In genomic region chr6:73376291-73376690, GRCm38 (mm10) we compare ENCODE assay signal across 18 mouse cellular contexts.
DNase-seq lines count a peak whose midpoint lies in the region; ATAC-seq and TF ChIP-seq lines count a peak whose summit lies in the region.
"Had no signal": no experiment of that assay in that cellular context is flagged by ENCODE, and none has a peak within 500 bp of the region (broad histone marks: within the 10 kb centered on the region; RNA-seq: fewer than 3 reads in every experiment).

No protein-coding gene starts in this region.

- no peaks in the 10 kb centered on the region for H3K9me3 ChIP-seq in liver, embryonic 14.5 days (ENCODE audit: control insufficient read depth, low read length)
- H3K9me3 ChIP-seq in ES-Bruce4 (replicated peaks; ENCODE audit: control insufficient read depth, insufficient read depth, low read length, poor library complexity, severe bottlenecking), result no peaks in the 10 kb centered on the region
- H3K9me3 ChIP-seq: lung, embryonic 15.5 days had no signal

- no peaks in the 10 kb centered on the region for H3K36me3 ChIP-seq in liver, embryonic 14.5 days (replicated peaks; ENCODE audit: control insufficient read depth, insufficient read depth, low read depth)
- no peaks in the 10 kb centered on the region for H3K36me3 ChIP-seq in ES-Bruce4 (ENCODE audit: control insufficient read depth, insufficient read depth, low read length, poor library complexity, severe bottlenecking)
- H3K36me3 ChIP-seq: embryonic facial prominence, embryonic 10.5 days; lung, embryonic 15.5 days had no signal

- no peak for TF ChIP-seq EP300 in liver, embryonic 14.5 days (IDR thresholded peaks at IDR 0.05; ENCODE audit: low read depth)
- TF ChIP-seq EP300 in ES-Bruce4 (IDR thresholded peaks at IDR 0.05; ENCODE audit: insufficient read depth, low read depth, low read length), result no peak

- H3K4me3 ChIP-seq in liver, embryonic 14.5 days (ENCODE audit: insufficient read depth in 1 of 2, low read depth in 2 of 2, low read length in 2 of 2), result no peak overlapping the region
- no peak overlapping the region for H3K4me3 ChIP-seq in ES-Bruce4 (ENCODE audit: low read depth, low read length)
- H3K4me3 ChIP-seq in bone marrow, adult 2 months (replicated peaks; ENCODE audit: control insufficient read depth, low read depth, low read length), result no peak overlapping the region
- H3K4me3 ChIP-seq: embryonic facial prominence, embryonic 10.5 days; lung, embryonic 15.5 days; myocyte had no signal

- WGBS in liver, embryonic 14.5 days (ENCODE audit: insufficient replicate concordance), result 85% methylated on average over 11 of the region's 11 CpGs
- WGBS in bone marrow, adult 2 months, result 93% methylated on average over 11 of the region's 11 CpGs

- TF ChIP-seq CTCF in liver, embryonic 14.5 days (IDR thresholded peaks at IDR 0.05; ENCODE audit: low read depth), result peak; percentile 70
- TF ChIP-seq CTCF in ES-Bruce4 (IDR thresholded peaks at IDR 0.05; ENCODE audit: low read depth, low read length), result peak; percentile 48
- peak; percentile 48; the same call in 1 of the 2 replicates for TF ChIP-seq CTCF in bone marrow, adult 2 months (IDR thresholded peaks at IDR 0.05; ENCODE audit: control insufficient read depth, insufficient read depth, low read length)

- TF ChIP-seq POLR2A in ES-Bruce4 (IDR thresholded peaks at IDR 0.05; ENCODE audit: insufficient read depth, low read length), result no peak
- no peak for TF ChIP-seq POLR2A in bone marrow, adult 2 months (IDR thresholded peaks at IDR 0.05; ENCODE audit: borderline replicate concordance, control insufficient read depth, low read depth, low read length)

- no peak overlapping the region for H3K9ac ChIP-seq in liver, embryonic 14.5 days (replicated peaks)
- no peak overlapping the region for H3K9ac ChIP-seq in ES-Bruce4 (ENCODE audit: low read depth, poor library complexity, severe bottlenecking)
- H3K9ac ChIP-seq: lung, embryonic 15.5 days had no signal

- no peak for ATAC-seq in liver, embryonic 14.5 days (ENCODE audit: insufficient read depth)
- ATAC-seq in megakaryocyte, adult 5-6 weeks (ENCODE audit: poor library complexity, severe bottlenecking), result no peak

- DNase-seq in heart, adult 11 months, result peak; percentile 35
- no peak for DNase-seq in heart, postnatal 10 days
- no peak for DNase-seq in liver, embryonic 14.5 days (ENCODE audit: low read depth in 3 of 3, low spot score in 3 of 3)
- no peak for DNase-seq in liver
- no peak for DNase-seq in spleen, postnatal 4 days (ENCODE audit: low spot score in 2 of 2)
- DNase-seq: adrenal gland, adult 8-10 months; cerebellum, postnatal 14 days; heart, adult 18-20 months; heart, postnatal 36 days; kidney, postnatal 14 days; layer of hippocampus, postnatal 36 days; right cerebral cortex, postnatal 4 days had no signal

- H3K4me1 ChIP-seq in liver, embryonic 14.5 days (replicated peaks; ENCODE audit: control insufficient read depth in 2 of 2, insufficient read depth in 2 of 2, low read length in 1 of 2), result no peaks in the 10 kb centered on the region
- no peaks in the 10 kb centered on the region for H3K4me1 ChIP-seq in ES-Bruce4 (ENCODE audit: control insufficient read depth, insufficient read depth, low read length)
- H3K4me1 ChIP-seq in bone marrow, adult 2 months (ENCODE audit: control insufficient read depth, insufficient read depth, low read length), result no peaks in the 10 kb centered on the region
- H3K4me1 ChIP-seq: embryonic facial prominence, embryonic 10.5 days had no signal

- H3K4me2 ChIP-seq in liver, embryonic 14.5 days (ENCODE audit: low read depth), result no peak overlapping the region
- H3K4me2 ChIP-seq: lung, embryonic 15.5 days had no signal

- no peaks in the 10 kb centered on the region for H3K27me3 ChIP-seq in liver, embryonic 14.5 days (ENCODE audit: control insufficient read depth, insufficient read depth, low read length)
- H3K27me3 ChIP-seq in ES-Bruce4 (ENCODE audit: control insufficient read depth, insufficient read depth, low read length, poor library complexity, severe bottlenecking), result no peaks in the 10 kb centered on the region
- H3K27me3 ChIP-seq: lung, embryonic 15.5 days had no signal

- no peak overlapping the region for H3K27ac ChIP-seq in liver, embryonic 14.5 days
- no peak overlapping the region for H3K27ac ChIP-seq in ES-Bruce4 (ENCODE audit: insufficient read depth, low read length)
- no peak overlapping the region for H3K27ac ChIP-seq in bone marrow, adult 2 months (ENCODE audit: control insufficient read depth, insufficient read depth, low read depth, low read length, poor library complexity)
- H3K27ac ChIP-seq: embryonic facial prominence, embryonic 10.5 days; lung, embryonic 15.5 days had no signal

- intact Hi-C loops in heart, postnatal 10 days (cut with DNase I), result no loop called here
